Mouse (Mus musculus) granulocyte monocyte progenitor cell, adult 5-6 weeks (primary cell): ENCODE data around the gene Cd36. TPM values are rescaled to one million over a fixed set of nuclear protein-coding genes. Genes with fewer than 3 reads are reported as not detected.
A peak's percentile ranks its signal among the peaks of the same experiment; 100 is the strongest.

Experiments
- ATAC-seq: replicated peaks from 2 replicates; pipeline ENCODE4 v1.8.0; 2016; ENCODE audit warnings: mild to moderate bottlenecking, moderate TSS enrichment, inconsistent platforms; ENCODE audit not compliant: poor library complexity, severe bottlenecking
- total RNA-seq, 2 experiments: library from RNA; stranded (forward) in 1 of 2; stranded (reverse) in 1 of 2; fragments of 200-712, 200-1000 nt in 1 of 2; fragments of >200 nt in 1 of 2; fragmentation: Nextera tagmentation in 1 of 2; gene quantifications; 2 replicates each; pipeline ENCODE4 v1.2.3; 2014 to 2017

Cd36 gene
- total RNA-seq, 2 experiments from 2014 or later, result not detected

DNA sequence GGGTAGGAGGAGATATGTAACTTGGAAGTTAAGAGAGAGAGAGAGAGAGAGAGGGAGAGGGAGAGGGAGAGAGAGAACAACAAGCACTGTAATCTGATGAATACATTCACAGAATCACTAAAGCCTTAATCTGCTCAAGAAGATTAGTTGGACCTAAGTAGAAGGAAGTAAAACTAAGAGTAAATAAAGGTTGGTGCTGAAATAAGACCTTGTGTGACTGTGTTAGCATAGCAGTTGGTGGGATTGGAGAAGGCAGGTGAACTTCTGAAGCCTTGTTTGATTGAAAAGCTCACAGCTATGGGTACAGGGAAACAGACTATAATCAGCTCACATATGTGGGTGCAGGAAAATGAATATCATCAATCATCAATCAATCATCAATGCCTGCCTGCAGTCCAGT, 23.2 kb downstream of the Cd36 start:
- no peak for ATAC-seq

DNA sequence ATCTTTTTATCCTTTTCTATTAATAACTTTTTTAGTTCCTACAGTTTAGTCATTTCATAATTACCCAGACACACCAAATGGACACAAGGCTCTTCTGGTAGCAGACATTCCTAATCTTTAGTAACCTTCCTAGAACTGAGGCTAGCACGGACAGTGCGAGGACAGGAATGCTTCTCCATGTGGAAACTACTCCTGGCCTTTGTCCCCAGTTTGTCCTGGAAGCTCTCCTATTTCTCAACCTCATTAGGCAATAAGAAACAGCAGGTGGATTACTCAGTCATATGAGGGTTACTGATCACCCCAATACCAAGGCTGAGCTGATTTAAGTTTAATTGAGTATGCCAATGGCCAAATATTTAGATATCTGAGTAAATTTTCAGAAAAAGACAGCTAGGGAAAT, 25.5 kb downstream of the Cd36 start:
- ATAC-seq, result no peak

DNA sequence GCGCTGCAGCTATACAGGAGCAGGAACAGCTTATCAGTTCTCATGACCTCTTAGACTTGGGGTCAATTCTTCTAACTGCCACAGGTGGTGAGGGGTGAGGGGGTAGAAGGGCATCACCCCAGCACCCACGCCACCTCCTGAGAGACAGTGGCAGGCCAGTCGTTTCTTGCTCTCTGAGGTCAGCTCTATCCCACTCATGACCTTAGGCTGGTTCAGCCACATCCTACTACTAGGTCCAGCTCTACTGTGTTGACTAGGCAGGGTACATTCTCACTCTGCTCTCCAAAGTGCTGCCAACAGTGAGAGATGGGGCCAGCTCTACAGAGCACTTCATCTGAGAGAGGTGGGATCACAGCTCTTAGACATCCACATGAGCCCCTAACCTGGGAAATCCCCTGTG, 30.2 kb downstream of the Cd36 start:
- no peak for ATAC-seq

DNA sequence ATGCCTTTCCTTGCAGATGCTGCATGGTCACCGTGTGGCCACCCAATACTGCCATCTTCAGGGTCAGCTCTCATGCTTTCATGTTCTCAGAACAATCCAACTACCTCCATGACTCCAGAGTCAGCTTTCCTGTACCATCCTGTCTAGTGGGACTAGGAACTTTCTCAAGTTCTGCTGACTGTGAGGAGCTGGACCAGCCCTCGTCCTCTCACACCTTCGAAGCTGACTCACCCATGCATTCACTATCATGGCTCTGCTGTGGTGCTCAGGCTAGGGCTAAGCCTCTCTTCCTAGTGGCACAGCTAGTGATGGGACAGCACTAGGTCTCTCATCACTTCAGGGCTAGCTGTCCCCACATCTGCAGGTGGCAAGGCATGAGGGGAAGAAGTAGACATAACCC, 30.7 kb downstream of the Cd36 start:
- ATAC-seq, result no peak; the same call in 1 of the 2 replicates

DNA sequence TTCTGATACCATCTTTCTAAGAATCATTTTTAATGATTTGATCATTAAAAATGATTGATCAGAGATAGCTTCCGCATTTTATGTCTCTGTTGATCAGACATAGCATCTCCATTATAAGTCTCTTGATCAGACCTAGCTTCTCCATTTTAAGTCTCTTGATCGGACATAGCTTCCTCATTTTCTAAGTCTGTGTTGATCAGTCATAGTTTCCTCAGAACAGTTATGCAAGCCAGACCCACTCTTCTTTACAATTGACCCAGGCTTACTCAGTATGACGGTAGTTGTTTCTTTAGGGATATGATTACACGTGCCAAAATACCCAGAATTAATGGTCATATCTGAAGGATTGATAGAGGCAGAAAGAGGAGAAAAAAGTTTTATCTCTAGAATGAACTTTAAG, 31.3 kb downstream of the Cd36 start:
- peak; percentile 79 for ATAC-seq

DNA sequence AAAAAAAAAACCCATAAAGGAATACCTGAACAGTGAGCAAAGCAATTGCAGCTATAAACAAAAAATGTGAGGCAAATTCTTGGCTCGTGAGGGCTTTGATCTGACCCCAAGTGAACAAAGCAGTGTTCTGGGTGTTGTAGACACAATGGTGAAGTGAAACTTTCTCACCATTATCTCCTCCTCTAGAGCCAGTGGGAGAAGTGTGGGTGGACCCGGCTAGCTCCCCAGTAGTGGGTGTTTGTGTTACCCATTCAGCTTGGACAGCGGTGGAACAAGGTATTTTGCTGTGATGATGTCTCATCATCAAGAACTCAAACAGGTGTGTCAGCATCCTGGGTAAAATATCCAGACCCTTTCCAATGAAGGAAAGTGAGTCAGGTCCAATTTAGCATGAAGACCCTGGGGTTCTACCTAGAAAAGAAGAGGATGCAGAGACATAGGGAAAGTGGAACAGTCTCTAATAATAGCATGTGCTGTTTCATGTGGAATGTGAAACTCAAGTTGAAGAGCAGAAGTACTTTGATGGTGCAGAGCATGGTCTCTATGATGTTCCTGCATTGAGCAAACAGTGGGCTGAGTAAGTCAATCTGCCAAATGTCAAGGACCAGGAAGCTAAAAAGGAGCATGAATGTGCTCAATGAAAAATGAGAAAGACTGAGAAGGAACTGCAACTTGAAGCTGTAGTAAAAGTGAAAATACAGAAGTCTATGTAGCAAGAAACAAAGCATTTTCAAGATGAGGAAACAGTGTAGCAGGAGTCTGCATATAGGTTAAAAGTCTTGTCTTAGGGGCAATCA, 34.3 kb downstream of the Cd36 start:
- peak; percentile 81 for ATAC-seq

DNA sequence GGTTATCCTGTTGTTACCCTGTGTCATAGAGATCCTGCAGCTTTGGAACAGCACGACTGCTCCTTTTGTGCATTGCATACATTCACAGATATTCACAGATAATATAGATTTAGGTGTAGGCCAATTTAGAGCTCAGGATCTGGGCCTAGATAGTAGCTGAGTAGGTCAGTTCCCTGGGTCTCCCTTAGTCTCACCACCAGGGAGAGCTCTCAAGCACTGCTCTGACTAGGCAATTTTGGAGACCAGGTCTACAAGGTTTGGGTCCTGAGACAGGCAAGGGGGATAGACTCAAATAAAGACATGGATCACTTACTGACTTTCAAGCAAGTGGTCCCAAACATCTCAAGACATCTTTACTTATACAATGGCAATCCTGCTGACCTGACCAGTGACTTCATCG, 38.0 kb downstream of the Cd36 start:
- ATAC-seq, result no peak

DNA sequence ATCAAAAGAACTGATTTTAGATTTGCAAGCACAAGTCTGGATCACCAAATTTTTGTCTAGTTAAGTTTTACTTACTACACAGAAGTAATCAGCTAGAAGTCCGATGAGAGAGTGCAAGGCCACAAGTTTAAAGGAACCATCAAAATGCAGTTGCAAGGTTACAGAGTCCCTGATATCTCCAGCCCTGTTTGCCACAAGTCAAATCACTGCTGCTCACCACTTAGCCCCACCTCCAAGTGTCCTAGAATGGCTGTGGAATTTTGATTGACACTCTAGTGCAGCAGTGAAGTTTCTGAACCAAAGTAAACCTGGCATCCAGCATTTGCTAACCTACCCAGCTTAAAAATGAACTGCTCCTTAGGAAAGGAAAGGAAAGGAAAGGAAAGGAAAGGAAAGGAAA, 39.0 kb downstream of the Cd36 start:
- no peak for ATAC-seq

DNA sequence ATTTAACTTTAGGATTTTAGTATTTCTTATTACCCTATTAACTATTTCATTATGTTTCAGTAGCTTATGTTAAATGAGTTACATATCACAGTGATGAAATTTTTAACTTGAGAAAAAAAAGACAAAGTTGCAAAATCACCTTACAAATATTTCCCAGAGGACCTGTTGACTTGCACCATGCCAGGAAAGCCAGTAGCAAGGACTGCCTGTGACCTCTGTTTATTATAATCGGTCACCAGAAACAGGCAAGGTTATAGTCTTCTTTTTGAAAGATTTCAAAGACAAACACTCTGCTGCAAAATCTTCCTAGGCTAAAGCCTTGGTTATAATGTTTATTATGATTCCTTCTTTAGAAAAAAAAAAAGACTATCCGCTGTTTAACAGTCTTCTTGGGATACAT, 39.9 kb downstream of the Cd36 start:
- ATAC-seq, result no peak

DNA sequence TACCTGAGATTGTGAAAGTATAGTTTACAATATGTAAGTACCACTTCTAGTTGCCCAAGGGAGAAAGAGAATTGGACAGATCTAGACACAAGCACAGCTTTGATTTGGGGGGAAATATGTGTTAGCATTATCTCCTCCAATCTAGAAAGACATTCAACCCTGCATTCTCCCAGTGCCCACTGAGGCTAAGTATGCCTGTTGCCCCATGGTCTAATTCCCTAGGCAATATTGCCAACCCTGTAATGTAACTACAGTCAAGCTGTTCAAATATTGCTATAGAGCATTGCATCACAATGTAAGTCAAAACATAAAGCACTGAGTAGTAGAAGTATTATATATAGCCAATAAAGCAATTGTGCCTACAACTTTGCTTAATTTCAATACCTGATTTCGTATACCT, 40.3 kb downstream of the Cd36 start:
- ATAC-seq, result no peak

DNA sequence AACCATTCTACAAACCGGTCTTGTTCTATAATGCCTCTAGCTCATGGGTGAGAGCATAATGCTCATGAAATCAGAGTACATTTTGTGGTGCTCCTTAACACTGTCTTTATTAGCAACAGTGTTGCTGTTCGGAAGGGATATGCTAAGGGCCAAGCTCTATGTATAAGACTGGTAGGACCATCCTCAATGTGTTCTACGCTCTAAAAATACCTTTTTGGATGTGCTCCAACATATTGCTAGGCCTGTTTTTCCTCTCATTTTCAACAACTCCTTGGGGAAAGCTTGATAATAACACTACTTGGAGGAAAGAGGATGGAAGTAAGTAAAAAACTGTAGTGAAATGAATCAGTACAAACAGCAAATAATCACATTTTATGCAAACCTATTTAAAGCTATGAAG, 44.7 kb downstream of the Cd36 start:
- no peak for ATAC-seq

DNA sequence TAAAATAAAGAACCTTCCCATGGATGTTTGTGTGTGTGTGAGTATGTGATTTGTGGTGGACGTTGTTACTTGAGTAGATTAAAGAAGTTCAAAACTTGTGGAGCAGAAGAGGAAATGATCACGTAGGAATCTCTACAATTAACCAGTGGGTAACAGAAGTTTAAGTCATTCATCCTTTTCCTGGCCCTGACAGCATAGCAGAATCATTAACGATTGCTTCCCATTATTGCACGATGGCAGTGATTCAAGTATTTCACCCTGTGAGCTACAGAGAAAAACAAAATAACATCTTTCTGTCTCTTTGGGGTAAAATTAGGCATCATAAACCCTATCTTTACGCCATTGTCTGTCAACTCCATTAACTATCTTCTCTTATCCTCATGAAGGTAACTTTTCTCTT, 45.3 kb downstream of the Cd36 start:
- ATAC-seq, result no peak

DNA sequence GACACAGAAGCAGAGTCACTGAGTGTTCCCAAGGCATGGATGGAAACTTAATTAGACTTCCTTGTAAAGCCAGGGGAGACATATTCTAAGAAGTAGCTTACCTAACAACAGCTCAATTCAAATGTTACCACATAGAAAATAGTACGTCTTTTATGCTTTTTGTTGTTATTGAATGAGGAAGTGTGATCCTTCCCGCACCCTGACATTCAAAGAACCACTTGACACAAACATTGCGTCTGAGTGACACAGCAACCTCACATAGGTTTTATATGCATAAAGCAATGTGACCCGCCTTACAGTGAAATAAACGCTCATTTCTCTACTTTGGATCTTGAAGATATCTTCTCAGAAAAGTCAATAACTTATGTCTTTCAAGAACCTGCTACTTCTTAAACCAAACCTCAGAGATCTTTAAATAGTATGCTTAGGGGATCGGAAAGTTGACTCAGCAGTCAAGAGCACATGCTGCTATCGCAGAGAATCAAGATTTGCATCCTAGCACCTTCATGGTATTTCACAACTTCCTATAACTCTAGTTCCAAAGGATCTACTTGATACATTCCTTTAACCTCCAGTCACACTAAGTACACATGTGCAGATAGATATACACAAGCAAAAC, 46.4 kb downstream of the Cd36 start:
- ATAC-seq, result peak; percentile 73

DNA sequence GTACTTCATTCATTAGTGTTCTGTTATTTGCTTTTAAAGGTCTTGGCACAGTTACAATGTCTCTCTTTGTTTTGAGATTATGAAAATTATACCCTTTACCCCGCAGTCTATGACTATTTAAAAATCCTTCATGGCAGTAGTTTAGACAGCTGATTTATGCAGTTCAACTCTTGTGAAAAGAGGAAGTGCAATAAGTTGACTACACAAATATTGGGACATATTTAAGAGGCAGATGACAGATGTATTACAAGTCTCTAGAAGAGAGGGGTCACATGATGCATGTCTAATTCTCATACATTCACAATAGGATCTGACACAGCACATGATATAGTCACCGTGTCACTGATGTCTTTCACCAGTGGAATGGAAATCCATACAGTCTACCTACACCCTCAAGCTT, 49.1 kb downstream of the Cd36 start:
- peak; percentile 92 for ATAC-seq

DNA sequence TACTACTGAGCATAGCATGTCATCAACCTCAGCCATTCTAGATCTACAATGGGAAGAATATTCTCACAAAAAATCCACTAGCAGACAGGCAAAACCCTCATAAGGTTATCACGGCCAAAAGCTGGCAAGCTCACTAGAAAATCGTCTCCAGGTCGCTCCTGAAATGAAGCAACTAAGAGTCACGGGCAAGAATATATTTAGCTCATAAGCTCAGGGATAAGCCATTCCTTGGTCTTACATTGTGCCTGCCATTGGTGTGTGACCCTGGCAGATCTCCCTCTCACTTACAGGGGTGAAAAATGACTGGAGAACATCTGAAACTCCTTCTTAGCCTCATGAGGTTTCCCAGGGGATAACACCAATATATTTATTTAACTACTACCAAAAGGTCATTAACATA, 52.2 kb downstream of the Cd36 start:
- ATAC-seq, result no peak

DNA sequence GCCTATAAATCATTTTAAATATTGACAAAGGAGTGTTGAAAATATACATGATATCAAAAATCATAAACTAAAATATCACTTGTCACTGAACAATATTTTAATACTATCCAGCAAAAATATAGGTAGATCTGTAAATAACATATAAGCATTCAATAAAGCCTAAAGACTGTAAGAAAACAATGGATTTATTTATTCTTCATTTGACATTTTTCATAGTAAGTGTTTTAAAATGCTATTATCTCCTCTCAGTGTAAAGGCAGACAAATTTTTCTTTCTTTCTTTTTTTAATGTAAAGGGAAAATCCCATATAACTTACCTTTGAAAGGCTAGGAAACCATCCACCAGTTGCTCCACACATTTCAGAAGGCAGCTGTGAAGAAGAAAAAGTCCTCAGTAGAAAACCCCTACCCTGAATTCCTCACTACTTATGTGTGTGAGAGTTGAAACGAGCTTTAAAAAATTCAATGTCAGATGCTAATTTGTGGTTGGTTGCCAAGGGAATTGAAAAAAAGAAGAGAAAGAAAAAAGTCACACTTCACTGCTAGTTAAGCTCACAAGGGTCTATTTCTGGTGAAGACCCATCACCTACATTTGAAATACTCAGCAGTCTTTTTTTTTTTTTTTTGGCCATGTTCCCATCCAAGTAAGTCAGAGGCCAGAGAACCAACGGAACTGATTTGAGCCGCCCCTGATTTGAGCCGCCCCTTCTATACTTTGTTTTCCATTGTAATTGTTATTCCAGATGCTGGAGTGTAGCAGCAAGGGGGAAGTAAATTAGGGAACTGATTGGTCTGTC, 53.1 kb downstream of the Cd36 start:
- ATAC-seq, result no peak

DNA sequence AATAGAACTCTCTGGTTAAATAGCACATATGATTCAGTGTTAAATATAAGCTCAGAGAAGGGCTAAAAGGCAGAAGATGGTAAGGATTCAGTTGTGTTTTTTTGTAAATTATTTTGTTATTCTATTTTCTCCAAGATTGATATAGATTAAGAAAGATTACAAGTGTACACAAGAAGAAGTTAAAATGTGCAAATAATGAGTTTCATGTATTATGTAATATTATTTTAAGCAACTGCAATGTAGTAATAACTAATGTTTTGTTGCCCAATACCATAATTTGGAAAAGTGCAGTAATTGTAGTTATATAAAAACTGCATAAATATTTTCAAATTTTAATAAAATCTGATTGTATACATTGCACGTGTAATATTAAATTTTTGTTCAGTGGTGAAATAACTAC, 54.8 kb downstream of the Cd36 start:
- ATAC-seq, result peak; percentile 63

DNA sequence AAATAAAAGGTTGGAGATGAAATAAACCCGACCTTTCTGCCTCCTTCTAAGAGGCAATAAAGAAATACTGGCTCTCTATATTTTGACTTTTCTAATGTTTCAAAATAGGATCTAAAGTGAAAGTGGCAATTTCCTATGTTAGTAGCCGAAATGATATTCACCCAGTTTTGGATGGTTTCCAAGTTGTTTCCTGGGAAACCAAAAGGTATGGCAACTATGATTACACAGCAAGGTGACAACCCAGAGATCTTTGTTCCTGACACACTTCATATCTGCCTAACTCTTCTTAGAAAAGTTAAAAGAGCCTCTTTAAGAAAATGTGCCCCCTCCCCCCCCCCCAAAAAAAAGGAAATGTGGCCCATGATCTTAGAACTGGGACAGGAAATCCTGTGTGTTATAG, 58.1 kb downstream of the Cd36 start:
- no peak for ATAC-seq

DNA sequence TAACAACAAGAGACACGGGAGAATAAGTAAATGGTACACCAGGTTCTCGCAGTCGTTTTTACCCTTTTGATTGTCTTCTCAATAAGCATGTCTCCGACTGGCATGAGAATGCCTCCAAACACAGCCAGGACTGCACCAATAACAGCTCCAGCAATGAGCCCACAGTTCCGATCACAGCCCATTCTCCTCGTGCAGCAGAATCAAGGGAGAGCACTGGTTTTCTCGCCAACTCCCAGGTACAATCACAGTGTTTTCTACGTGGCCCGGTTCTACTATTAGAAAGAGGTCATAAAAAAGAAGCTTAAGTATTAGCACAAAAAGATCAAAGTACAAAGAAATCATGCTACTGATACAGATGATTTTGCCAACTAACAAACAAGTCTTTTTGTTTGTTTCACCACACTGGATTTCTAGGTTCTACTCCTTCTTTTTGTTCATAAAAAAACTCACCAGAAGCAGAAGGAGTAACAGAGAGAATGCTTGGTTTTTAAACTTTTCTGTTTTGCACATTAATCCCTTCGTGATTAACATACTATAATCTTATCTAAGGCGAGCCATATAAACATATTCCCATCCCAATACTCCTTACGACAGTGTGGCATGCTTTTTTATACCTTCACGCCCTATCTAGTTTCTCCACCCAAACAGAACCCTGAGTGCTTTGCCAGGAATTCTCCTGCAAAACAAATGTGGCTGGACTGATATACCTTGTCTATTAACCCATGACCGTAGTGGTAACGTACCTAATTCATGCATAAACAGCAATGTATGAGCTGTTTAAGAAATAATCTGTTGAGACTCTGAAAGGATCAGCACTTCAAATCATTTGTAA, 59.7 kb downstream of the Cd36 start:
- ATAC-seq, result no peak

DNA sequence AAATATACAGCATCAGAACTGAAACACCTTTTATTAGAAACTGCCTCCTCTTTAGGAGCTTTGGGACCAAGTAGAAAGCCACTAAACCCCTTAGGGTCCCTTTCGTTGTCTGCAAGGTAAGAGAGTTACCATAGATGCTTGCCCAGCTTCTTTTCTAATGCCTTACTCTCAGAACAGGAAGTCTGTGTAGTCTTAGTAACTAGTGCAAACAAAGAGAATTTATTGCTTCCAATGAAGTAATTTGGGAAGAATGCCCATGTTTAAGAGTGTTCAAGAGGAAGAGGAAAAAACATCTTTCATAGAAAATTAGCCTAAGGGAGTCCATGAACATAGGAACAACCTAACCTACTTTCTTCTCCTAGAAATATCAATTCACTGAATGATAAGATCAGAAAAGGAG, 67.2 kb downstream of the Cd36 start:
- no peak for ATAC-seq
